Mouse (Mus musculus): Measurements from ENCODE around the gene Cmas.

DNA sequence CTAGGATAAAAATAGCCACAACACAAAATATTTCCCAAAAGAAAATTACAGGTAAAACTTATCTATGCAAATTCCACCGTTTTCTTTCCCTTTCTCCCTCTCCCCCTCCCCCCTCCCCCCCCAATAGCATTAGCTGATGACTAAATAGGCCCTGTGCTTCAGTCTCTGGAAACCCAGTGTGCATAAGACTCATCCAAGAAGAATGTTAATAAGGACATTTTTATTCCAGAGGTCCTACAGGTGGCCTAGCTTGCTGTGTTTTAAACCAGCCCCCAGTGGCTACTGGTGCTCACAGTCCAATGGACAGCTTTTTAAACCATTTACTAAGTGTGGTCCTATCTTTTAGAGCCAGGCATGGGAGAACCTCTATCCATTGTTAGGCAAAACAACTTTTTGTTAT is 41.5 kb downstream of the Cmas start:
- TF ChIP-seq POLR2A (IDR thresholded peaks at IDR 0.05; ENCODE audit: borderline replicate concordance, extremely low read depth, insufficient read depth, insufficient read length, poor library complexity, severe bottlenecking) (no peak), CTCF (IDR thresholded peaks at IDR 0.05; ENCODE audit: borderline replicate concordance, extremely low read depth, insufficient read depth, insufficient read length) (no peak)
